Mouse (Mus musculus) c-Kit-positive CD71-negative TER-119-negative erythroid progenitor cells, embryonic 14.5 days (primary cell): ENCODE data around the gene Gk5.

Source experiments
- DNase-seq: peaks from one replicate; pipeline ENCODE4 v3.0.0-alpha.2; 2013; ENCODE audit warnings: low read depth

Gene Gk5

GRCm38 (mm10) chr9:96228285-96228684 lies 109.1 kb downstream of the Gk5 start:
- no peak for DNase-seq

- DNase-seq = no peak
These were observed 111.1 kb downstream of the Gk5 start for GRCm38 (mm10) chr9:96230271-96230670.
